Mouse (Mus musculus): Measurements from ENCODE around the gene Klra2. TPM values are rescaled to one million over a fixed set of nuclear protein-coding genes. Genes with fewer than 3 reads are reported as not detected.

The Klra2 gene
- total and polyA plus RNA-seq, 3 experiments, result not detected

GRCm38 (mm10) chr6:131270312-131270711 is 23.1 kb upstream of the Klra2 start:
- dilution Hi-C loops (cut with MboI; ENCODE audit: extremely low pct_ligation_motif_present, extremely low pct_unique_long_range_greater_than_20kb, low sequenced_read_pairs), result no loop called here
- no peaks in the 10 kb centered on the region for H3K36me3 ChIP-seq (replicated peaks in 1 of 2; ENCODE audit: control insufficient read depth in 1 of 2, insufficient read depth in 1 of 2, low read length in 1 of 2)
- no peak overlapping the region for H3K9ac ChIP-seq (ENCODE audit: insufficient read depth, low read depth)
- DNase-seq (ENCODE audit: extremely low read depth), result no peak
- no peak overlapping the region for H3K27ac ChIP-seq (ENCODE audit: insufficient read depth, low read depth)
- H3K27me3 ChIP-seq (replicated peaks), result no peaks in the 10 kb centered on the region
- no peak overlapping the region for H3K4me3 ChIP-seq (replicated peaks in 1 of 3; ENCODE audit: low read depth in 2 of 3, low read length in 2 of 3, poor library complexity in 1 of 3)
- no peaks in the 10 kb centered on the region for H3K9me3 ChIP-seq (replicated peaks; ENCODE audit: low read length)
- TF ChIP-seq RAD21 (IDR thresholded peaks at IDR 0.05; ENCODE audit: low read depth, low read length), result no peak
- no peak for TF ChIP-seq ETS1 (conservative IDR thresholded peaks at IDR 0.05; ENCODE audit: low read depth, low read length)
- TF ChIP-seq NRF1 (IDR thresholded peaks at IDR 0.05; ENCODE audit: low read depth, low read length), result no peak
- no peak for TF ChIP-seq ZNF384 (IDR thresholded peaks at IDR 0.05; ENCODE audit: low read depth, low read length)
- TF ChIP-seq UBTF (IDR thresholded peaks at IDR 0.05; ENCODE audit: low read depth, low read length), result no peak
- no peak for TF ChIP-seq MAZ (IDR thresholded peaks at IDR 0.05; ENCODE audit: low read depth, low read length)
- no peak for TF ChIP-seq CHD1 (IDR thresholded peaks at IDR 0.05; ENCODE audit: low read depth, low read length)
- no peaks in the 10 kb centered on the region for H3K79me2 ChIP-seq (replicated peaks; ENCODE audit: control insufficient read depth, extremely low read depth, insufficient read depth, poor library complexity, severe bottlenecking)
- peaks cover 0 to 5% of the 10 kb centered on the region in 2 experiments; a peak in 1 of 4 replicates for H3K4me1 ChIP-seq (ENCODE audit: control insufficient read depth in 1 of 2, insufficient read depth in 2 of 2)
- H3K4me2 ChIP-seq (ENCODE audit: insufficient read depth, low read depth, poor library complexity, severe bottlenecking), result no peak overlapping the region
- in situ Hi-C loops (cut with MboI; ENCODE audit: low pct_ligation_motif_present, low pct_unique_long_range_greater_than_20kb, low sequenced_read_pairs), result no loop called here

GRCm38 (mm10) chr6:131269599-131269998 is 22.4 kb upstream of the Klra2 start:
- dilution Hi-C loops (cut with MboI; ENCODE audit: extremely low pct_ligation_motif_present, extremely low pct_unique_long_range_greater_than_20kb, low sequenced_read_pairs), result no loop called here
- in situ Hi-C loops (cut with MboI; ENCODE audit: low pct_ligation_motif_present, low pct_unique_long_range_greater_than_20kb, low sequenced_read_pairs), result no loop called here

GRCm38 (mm10) chr6:131264175-131264574 is 17.0 kb upstream of the Klra2 start:
- no peak overlapping the region for H3K4me2 ChIP-seq (ENCODE audit: insufficient read depth, low read depth, poor library complexity, severe bottlenecking)
- dilution Hi-C loops (cut with MboI; ENCODE audit: extremely low pct_ligation_motif_present, extremely low pct_unique_long_range_greater_than_20kb, low sequenced_read_pairs), result no loop called here
- H3K27me3 ChIP-seq (replicated peaks), result no peaks in the 10 kb centered on the region
- no peaks in the 10 kb centered on the region for H3K79me2 ChIP-seq (replicated peaks; ENCODE audit: control insufficient read depth, extremely low read depth, insufficient read depth, poor library complexity, severe bottlenecking)
- no peak overlapping the region for H3K4me3 ChIP-seq (replicated peaks in 1 of 3; ENCODE audit: low read depth in 2 of 3, low read length in 2 of 3, poor library complexity in 1 of 3)
- H3K27ac ChIP-seq (ENCODE audit: insufficient read depth, low read depth), result no peak overlapping the region
- DNase-seq (ENCODE audit: extremely low read depth), result no peak
- peaks cover 0 to 6% of the 10 kb centered on the region in 2 experiments; a peak in 1 of 4 replicates for H3K4me1 ChIP-seq (ENCODE audit: control insufficient read depth in 1 of 2, insufficient read depth in 2 of 2)
- in situ Hi-C loops (cut with MboI; ENCODE audit: low pct_ligation_motif_present, low pct_unique_long_range_greater_than_20kb, low sequenced_read_pairs), result no loop called here
- H3K9me3 ChIP-seq (replicated peaks; ENCODE audit: low read length), result no peaks in the 10 kb centered on the region
- H3K9ac ChIP-seq (ENCODE audit: insufficient read depth, low read depth), result no peak overlapping the region
- TF ChIP-seq SIN3A (IDR thresholded peaks at IDR 0.05; ENCODE audit: low read length) (no peak), MXI1 (IDR thresholded peaks at IDR 0.05; ENCODE audit: low read depth, low read length) (no peak), BHLHE40 (IDR thresholded peaks at IDR 0.05; ENCODE audit: low read depth, low read length) (no peak), USF2 (conservative IDR thresholded peaks at IDR 0.05; ENCODE audit: low read depth, low read length) (no peak), MAFK (IDR thresholded peaks at IDR 0.05; ENCODE audit: insufficient replicate concordance, low read length) (no peak)
- no peaks in the 10 kb centered on the region for H3K36me3 ChIP-seq (replicated peaks in 1 of 2; ENCODE audit: control insufficient read depth in 1 of 2, insufficient read depth in 1 of 2, low read length in 1 of 2)

More at GRCm38 (mm10) chr6:131269599-131269998, 22.4 kb upstream of the Klra2 start:
- no peak overlapping the region for H3K4me2 ChIP-seq (ENCODE audit: insufficient read depth, low read depth, poor library complexity, severe bottlenecking)
- H3K4me3 ChIP-seq (replicated peaks in 1 of 3; ENCODE audit: low read depth in 2 of 3, low read length in 2 of 3, poor library complexity in 1 of 3), result no peak overlapping the region
- no peak for DNase-seq (ENCODE audit: extremely low read depth)
- H3K4me1 ChIP-seq (ENCODE audit: control insufficient read depth in 1 of 2, insufficient read depth in 2 of 2), result peaks cover 0 to 5% of the 10 kb centered on the region in 2 experiments; a peak in 1 of 4 replicates
- no peak overlapping the region; the same call in 1 of the 2 replicates for H3K9ac ChIP-seq (ENCODE audit: insufficient read depth, low read depth)
- H3K27me3 ChIP-seq (replicated peaks), result no peaks in the 10 kb centered on the region
- no peak overlapping the region for H3K27ac ChIP-seq (ENCODE audit: insufficient read depth, low read depth)
- TF ChIP-seq JUND (conservative IDR thresholded peaks at IDR 0.05; ENCODE audit: low read depth, low read length), result 0 out of 2 replicates have a peak, but pooled peaks have one; percentile 13
- no peak for TF ChIP-seq E2F4 (IDR thresholded peaks at IDR 0.05; ENCODE audit: insufficient replicate concordance, low read depth, low read length)
- TF ChIP-seq CTCF (conservative IDR thresholded peaks at IDR 0.05 in 1 of 2, IDR thresholded peaks at IDR 0.05 in 1 of 2; ENCODE audit: low read depth in 2 of 2, low read length in 2 of 2), result no peak
- peak; percentile 70; the same call in 1 of the 2 replicates for TF ChIP-seq EP300 (IDR thresholded peaks at IDR 0.05; ENCODE audit: low read length)
- TF ChIP-seq MAX (IDR thresholded peaks at IDR 0.05; ENCODE audit: low read length), result no peak
- peak; percentile 49; the same call in 1 of the 2 replicates for TF ChIP-seq IRF4 (IDR thresholded peaks at IDR 0.05; ENCODE audit: low read depth, low read length)
- TF ChIP-seq UBTF (IDR thresholded peaks at IDR 0.05; ENCODE audit: low read depth, low read length), result no peak
- no peak for TF ChIP-seq RCOR1 (conservative IDR thresholded peaks at IDR 0.05; ENCODE audit: low read depth, low read length)
- TF ChIP-seq KAT2A (IDR thresholded peaks at IDR 0.05; ENCODE audit: insufficient replicate concordance, low read length), result no peak
- TF ChIP-seq HCFC1 (IDR thresholded peaks at IDR 0.05; ENCODE audit: low read depth, low read length), result no peak
- H3K9me3 ChIP-seq (replicated peaks; ENCODE audit: low read length), result no peaks in the 10 kb centered on the region
- H3K79me2 ChIP-seq (replicated peaks; ENCODE audit: control insufficient read depth, extremely low read depth, insufficient read depth, poor library complexity, severe bottlenecking), result no peaks in the 10 kb centered on the region
- H3K36me3 ChIP-seq (replicated peaks in 1 of 2; ENCODE audit: control insufficient read depth in 1 of 2, insufficient read depth in 1 of 2, low read length in 1 of 2), result no peaks in the 10 kb centered on the region

All from CH12.LX (cell line).